Mouse (Mus musculus) cerebellum, adult 2 months (tissue): ENCODE measurements around the gene Phospho1. TPM values are rescaled to one million over a fixed set of nuclear protein-coding genes. Genes with fewer than 3 reads are reported as not detected.

ENCODE experiments used
- DNase-seq, 2 experiments: peaks; one replicate each; pipeline ENCODE4 v3.0.0; 2021
- H3K27ac ChIP-seq: fragments of 200-500 bp; 2 replicates; pipeline ENCODE4 v1.5.1; 2012; ENCODE audit warnings: low read length, control low read depth, inconsistent platforms; ENCODE audit not compliant: insufficient read depth
- H3K27me3 ChIP-seq: fragments of 200-500 bp; 2 replicates; pipeline ENCODE4 v1.6.1; 2012; ENCODE audit warnings: inconsistent platforms, mild to moderate bottlenecking, low read length, moderate library complexity; ENCODE audit not compliant: control insufficient read depth, insufficient read depth
- H3K4me1 ChIP-seq: fragments of 200-500 bp; 2 replicates; pipeline ENCODE4 v1.6.1; 2011; ENCODE audit warnings: low read length; ENCODE audit not compliant: control insufficient read depth, insufficient read depth
- H3K4me3 ChIP-seq: fragments of 200-500 bp; replicated peaks from 2 replicates; pipeline ENCODE3; 2011; ENCODE audit warnings: mild to moderate bottlenecking, low read depth, low read length, control low read depth; ENCODE audit not compliant: insufficient read depth
- CTCF ChIP-seq: fragments of 200-500 bp; IDR thresholded peaks from 2 replicates; pipeline ENCODE4 v1.5.1; 2011; ENCODE audit warnings: low read depth, mild to moderate bottlenecking, control low read depth, low read length, moderate library complexity, borderline replicate concordance; ENCODE audit not compliant: insufficient read depth
- POLR2A ChIP-seq: fragments of 200-500 bp; IDR thresholded peaks from 2 replicates; pipeline ENCODE4 v1.6.1; 2011; ENCODE audit warnings: low read length, control low read depth, borderline replicate concordance; ENCODE audit not compliant: insufficient read depth
- WGBS: fragments of 180-500 bp; shearing (Covaris S2); methylation state at CpG from one replicate; pipeline ENCODE4 v1.1.7; 2018; 5-methylcytosine and 5-hydroxymethylcytosine counted together
- polyA plus RNA-seq: library from polyadenylated mRNA; depleted of rRNA; stranded (reverse); fragments of >200 nt; gene quantifications from 2 replicates; pipeline ENCODE4 v1.2.3, GENCODE M21; 2012

Gene Phospho1
- polyA plus RNA-seq, 1 experiment = 122 TPM

DNA sequence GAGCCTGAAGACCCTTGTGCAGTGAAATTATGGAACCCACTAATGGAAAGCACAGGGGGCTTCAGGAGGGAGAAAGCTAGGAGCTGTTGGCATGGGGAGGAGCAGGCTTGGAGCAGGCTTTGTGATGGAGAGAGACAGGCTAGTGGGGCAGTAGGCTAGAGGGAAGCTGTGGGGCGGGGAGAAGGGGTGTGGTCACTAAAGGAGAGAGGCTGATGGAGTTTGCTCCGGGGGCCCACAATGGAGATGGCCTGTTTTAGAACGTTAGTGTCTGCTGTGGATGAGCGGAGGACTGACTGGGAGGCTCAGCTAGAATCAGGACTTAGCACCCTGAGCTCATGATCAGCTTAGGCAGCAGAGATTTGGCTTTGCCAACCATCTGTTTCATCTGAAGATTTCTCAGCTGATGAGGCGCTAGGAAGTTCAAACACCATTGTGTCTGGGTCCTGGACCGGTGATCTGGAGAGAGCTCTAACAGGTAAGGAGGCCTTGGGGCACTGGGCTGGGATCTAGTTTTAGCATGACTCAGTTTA, 19.2 kb downstream of the Phospho1 start:
- no peak for DNase-seq
- Histone ChIP-seq H3K27ac (no peak overlapping the region), H3K4me1 (no peaks in the 10 kb centered on the region), H3K27me3 (no peaks in the 10 kb centered on the region), H3K4me3 (no peak overlapping the region)
- TF ChIP-seq CTCF (no peak), POLR2A (no peak)
- 65% methylated on average over 6 of the region's 6 CpGs for WGBS

GRCm38 (mm10) chr11:95844935-95845334, 20.6 kb downstream of the Phospho1 start:
- TF ChIP-seq CTCF (no peak), POLR2A (no peak)
- Histone ChIP-seq H3K27me3 (no peaks in the 10 kb centered on the region), H3K27ac (no peak overlapping the region), H3K4me3 (no peak overlapping the region), H3K4me1 (no peaks in the 10 kb centered on the region)
- 69% methylated on average over 4 of the region's 4 CpGs for WGBS
- no peak for DNase-seq

DNA sequence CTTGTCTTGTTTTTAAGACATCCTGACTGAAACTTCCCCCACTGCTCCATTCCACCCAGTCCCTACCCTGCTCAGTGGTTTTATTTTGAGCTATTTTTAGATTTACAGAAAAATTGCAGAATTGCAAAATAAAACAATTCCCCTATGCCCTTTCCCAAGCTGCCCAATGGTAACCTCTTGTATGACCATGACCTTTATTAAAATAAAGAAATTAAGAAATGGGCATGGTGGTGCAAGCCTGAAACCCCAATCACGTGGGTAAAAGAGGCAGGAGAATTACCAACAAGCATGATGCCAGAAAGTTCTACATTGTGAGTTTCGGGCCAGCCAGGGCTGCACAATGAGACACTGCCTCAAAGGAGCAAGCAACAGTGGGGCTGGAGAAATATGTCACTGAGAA, 26.6 kb downstream of the Phospho1 start:
- WGBS = 67% methylated on average over 2 of the region's 2 CpGs
- Histone ChIP-seq H3K27me3 (no peaks in the 10 kb centered on the region), H3K4me1 (no peaks in the 10 kb centered on the region), H3K4me3 (no peak overlapping the region), H3K27ac (no peak overlapping the region)
- TF ChIP-seq POLR2A = no peak
- no peak for TF ChIP-seq CTCF
- DNase-seq = no peak

DNA sequence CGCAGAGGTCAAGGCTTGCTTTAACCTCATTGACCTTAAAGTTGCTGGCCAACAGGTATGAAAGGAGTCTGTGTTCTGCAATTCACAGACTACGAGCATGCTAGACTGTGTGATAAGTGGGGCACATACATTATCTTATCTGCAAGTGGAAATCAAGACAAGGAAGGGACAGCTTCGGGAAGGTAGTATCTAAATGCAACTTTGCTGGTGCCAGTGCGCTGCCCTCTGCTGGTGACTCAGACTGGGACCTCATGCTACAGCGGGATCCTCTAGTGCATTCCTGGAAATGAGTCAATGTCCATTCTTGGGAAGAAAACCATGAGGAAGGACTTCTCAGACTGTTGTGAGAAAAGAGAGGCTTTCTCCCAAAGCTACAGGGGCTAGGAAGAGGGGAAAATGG, 29.4 kb downstream of the Phospho1 start:
- Histone ChIP-seq H3K27ac (no peak overlapping the region), H3K4me3 (no peak overlapping the region), H3K4me1 (no peaks in the 10 kb centered on the region; the same call in 1 of the 2 replicates), H3K27me3 (no peaks in the 10 kb centered on the region)
- TF ChIP-seq CTCF (peak; percentile 88), POLR2A (no peak)
- 46% methylated on average over 5 of the region's 5 CpGs for WGBS
- DNase-seq = peak; percentile 60 to 66

- peak; percentile 47 to 63 for DNase-seq
- WGBS = 75% methylated on average over 4 of the region's 4 CpGs
- H3K27me3 ChIP-seq = no peaks in the 10 kb centered on the region
- no peaks in the 10 kb centered on the region; the same call in 1 of the 2 replicates for H3K4me1 ChIP-seq
- H3K27ac ChIP-seq = no peak overlapping the region
- H3K4me3 ChIP-seq = peak overlapping the region; percentile 31
- no peak for TF ChIP-seq CTCF
- no peak for TF ChIP-seq POLR2A
Measured at GRCm38 (mm10) chr11:95857306-95857705, 33.0 kb downstream of the Phospho1 start.

- H3K4me1 ChIP-seq = no peaks in the 10 kb centered on the region; the same call in 1 of the 2 replicates
- no peaks in the 10 kb centered on the region for H3K27me3 ChIP-seq
- WGBS = 11% methylated on average over 21 of the region's 21 CpGs
- DNase-seq = peak; percentile 27 to 78
- peak overlapping the region; percentile 48 for H3K27ac ChIP-seq
- H3K4me3 ChIP-seq = peak overlapping the region; percentile 76
- TF ChIP-seq CTCF = no peak
- no peak for TF ChIP-seq POLR2A
Measured at GRCm38 (mm10) chr11:95857716-95858527, 33.6 kb downstream of the Phospho1 start.

DNA sequence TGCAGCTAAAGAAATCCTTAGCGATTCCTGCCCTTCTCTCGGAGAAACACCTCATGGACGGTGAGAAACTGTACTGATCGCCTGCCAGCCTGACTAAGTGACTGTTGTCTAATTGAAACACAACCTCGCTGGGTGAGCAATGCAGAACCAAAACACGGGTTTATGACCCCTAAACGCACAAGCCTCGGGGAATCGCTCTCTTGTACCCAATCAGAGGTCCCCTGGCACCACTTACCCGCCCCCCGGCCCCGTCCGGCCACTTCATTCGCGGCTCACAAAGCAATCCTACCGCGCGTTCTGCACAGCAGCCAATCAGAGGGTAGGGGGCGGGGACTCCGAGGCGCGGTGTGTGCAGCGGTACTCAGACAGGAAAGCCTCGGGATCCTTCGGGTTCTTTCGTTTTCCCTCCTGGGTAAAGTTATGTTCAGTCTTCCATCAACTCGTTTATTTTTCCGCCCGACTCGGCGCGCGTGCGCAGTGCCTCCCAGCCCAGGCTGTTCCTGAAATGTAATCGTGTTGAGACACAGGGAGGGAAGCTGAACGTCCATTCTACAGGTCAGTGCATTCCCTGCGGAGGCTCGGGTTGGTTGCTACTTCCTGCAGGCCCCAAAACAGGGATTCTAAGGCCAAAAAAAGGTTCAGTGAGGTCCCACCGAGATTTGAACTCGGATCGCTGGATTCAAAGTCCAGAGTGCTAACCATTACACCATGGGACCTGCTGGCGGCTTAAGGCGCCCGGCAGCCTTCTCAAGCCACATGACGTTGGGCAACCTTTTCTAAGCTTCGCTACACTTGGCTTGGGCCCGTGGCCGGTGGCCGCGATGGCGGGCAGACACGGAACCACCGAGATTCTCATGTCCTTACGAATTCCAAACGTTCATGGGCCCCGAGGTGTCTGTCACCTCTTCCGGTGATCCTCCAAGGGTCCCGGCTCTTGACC, 34.5 kb downstream of the Phospho1 start:
- peak overlapping the region; percentile 48 for H3K27ac ChIP-seq
- H3K4me3 ChIP-seq = peak overlapping the region; percentile 76
- H3K27me3 ChIP-seq = no peaks in the 10 kb centered on the region
- WGBS = under 1% methylated on average over 58 of the region's 58 CpGs
- TF ChIP-seq CTCF = no peak
- TF ChIP-seq POLR2A = peak; percentile 68; the same call in 1 of the 2 replicates
- DNase-seq = peak; percentile 97 to 98
- H3K4me1 ChIP-seq = no peaks in the 10 kb centered on the region; the same call in 1 of the 2 replicates
